Mouse (Mus musculus): ENCODE results near the gene Olfr1030. TPM values are rescaled to one million over a fixed set of nuclear protein-coding genes. Genes with fewer than 3 reads are reported as not detected.
"Not testable (repeated sequence)": the region's sequence is repeated elsewhere in the genome, so short reads cannot be mapped to it uniquely, and the experiment has no call there.

Olfr1030 gene
- total RNA-seq (2021), result not detected
- long read RNA-seq, experiment 1, result 0 reads
- long read RNA-seq, experiment 2, result 0 reads

DNA sequence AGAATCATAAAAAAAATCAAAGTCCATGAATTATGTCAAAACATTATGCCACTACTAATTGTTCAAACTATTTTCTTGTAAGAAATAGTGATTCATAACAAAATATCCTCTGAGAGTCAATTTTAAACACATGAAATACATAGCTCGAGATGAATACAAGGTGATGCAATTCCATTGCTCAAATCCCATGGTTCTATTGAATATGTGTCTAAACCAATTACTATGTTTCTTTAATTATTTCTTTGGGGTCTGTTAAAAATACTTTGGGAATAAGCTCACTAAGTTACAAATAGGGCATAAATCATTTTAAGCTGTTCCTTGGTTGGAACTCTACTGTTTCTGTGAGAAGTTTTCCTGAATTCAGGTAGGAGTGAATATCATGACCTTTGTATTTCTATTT, at the start of gene Olfr1030:
TSS of gene Olfr1030 (plus strand) at position 301 of the 400 bp plus-strand sequence.
- no peak for DNase-seq (ENCODE audit: low spot score in 2 of 2)

DNA sequence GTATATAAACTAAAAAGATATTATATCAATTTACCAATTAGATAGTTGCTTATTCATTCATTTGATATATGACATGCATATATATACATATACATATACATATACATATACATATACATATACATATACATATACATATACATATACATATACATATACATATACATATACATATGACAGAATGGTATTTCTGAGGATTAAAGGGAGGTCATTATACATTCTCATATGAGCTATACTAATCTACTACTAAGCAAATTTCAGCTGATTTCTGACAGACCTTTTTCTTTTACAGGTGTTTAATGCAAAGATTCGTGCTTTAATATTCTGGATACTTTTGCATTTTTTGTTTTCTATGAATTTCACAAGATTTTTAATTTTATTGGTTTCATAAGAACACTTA, 28.9 kb upstream of the Olfr1030 start, which contains the start of gene Olfr1028:
TSS of gene Olfr1028 (plus strand) at position 301 of the 400 bp plus-strand sequence.
- no peak for DNase-seq (ENCODE audit: low spot score in 2 of 2)

DNA sequence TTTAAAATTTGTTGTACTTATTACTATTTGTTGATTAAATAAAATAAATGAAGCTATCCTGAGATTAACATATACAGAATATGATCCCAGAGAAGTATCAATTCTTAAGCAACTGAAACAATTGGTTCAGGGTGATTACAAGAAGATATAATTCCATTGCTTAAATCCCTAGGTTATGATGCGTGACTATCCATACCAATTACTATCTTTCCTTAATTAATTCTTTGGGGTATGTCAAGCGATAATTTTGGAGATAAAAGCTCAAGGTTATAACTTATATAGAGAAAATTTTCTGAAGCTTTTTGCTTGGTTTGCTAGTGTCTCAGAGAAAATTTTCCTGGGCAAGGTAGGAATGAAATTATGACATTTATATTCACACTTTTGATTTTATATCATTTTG, 5.5 kb upstream of the Olfr1030 start, which contains the start of gene Olfr1029:
TSS of gene Olfr1029 (plus strand) at position 301 of the 400 bp plus-strand sequence.
- DNase-seq (ENCODE audit: low spot score in 2 of 2), result no peak

DNA sequence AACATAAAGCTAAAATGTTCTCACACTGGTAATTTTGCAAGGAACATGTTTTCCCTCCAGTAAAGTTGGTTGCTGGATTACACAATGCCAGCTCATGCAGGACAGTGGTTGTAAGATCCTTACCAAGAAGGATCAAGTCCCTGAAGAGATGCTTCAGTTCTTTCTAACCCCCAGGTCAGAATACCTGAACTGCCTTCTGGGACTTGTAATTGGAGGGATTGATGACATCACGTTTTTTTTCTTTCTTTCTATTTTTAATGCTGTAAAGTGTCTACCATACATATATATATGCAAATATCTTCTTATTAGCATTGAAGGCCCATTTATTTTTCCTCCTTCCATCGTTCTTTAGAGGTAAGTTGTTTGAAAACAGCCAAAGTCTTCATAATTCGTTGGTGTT, 10.9 kb downstream of the Olfr1030 start, which contains the start of gene Olfr1031:
TSS of gene Olfr1031 (plus strand) at position 301 of the 400 bp plus-strand sequence.
- DNase-seq (ENCODE audit: low spot score in 2 of 2), result no peak

DNA sequence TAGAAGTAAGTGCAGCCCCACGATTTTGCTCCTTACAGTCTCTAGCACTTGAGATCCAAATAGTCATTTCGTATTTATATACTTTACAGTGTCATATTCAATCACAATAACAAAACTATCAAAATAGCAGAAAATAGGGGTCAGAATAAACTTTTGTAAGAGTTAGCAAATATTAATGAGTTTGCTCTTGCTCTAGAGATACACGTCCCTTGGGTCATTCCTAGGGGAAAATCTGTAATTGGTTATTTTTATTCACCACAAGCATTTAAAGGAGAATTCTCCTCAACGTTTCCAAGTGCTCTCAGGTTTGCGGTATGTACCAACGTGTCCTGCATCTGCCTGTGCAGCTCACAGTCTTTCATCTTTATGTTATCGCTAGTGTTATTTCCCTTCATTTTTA, 26.2 kb downstream of the Olfr1030 start, which contains the start of gene Olfr1032:
TSS of gene Olfr1032 (plus strand) at position 301 of the 400 bp plus-strand sequence.
- no peak for DNase-seq (ENCODE audit: low spot score in 2 of 2)

DNA sequence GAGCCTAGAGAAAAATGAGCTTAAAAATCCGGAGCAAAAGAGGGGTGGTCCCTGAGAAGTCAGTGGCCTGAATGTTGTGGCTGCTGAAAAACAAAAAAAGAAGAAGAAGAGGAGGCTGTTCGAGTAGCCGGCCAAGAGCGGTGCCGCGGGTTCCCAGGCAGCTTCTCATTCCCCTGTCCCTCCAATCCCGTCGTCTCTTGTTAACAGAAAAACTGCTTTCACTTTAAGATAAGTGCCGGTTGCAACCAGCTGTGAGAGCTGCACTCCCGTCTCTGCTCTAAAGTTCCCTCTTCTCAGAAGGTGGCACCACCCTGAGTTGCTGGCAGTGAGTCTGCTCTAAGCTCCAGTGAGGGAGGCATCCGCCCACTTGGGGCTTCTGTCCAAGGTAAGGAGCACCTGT, 41.3 kb downstream of the Olfr1030 start, which contains the start of gene Olfr1033:
TSS of gene Olfr1033 (plus strand) at position 228 of the 400 bp plus-strand sequence.
- DNase-seq (ENCODE audit: low spot score in 2 of 2), result not testable (repeated sequence)

DNA sequence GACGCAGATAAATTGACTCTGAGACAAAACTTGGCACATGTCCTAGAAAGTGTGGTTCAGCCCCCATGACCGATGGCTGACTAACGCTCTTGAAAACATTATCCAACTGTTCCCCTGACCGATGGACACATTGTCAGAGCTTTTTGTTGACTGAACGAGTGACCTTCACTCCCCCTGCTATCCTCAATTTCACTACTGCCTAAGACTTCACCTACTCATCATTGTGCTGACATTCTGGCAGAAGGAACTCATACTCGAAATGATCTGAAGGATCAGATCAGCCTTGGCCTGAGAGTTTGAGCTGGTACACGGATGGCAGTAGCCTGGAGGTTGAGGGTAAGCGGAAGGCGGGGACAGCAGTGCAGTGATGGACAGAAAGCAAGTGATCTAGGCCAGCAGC, 42.4 kb downstream of the Olfr1030 start:
- not testable (repeated sequence) for DNase-seq (ENCODE audit: low spot score in 2 of 2)

Other genes starting within 250 kb of the Olfr1030 start
- gene Olfr1012, start 216.5 kb upstream of the Olfr1030 start, total RNA-seq (2021), result not detected
- gene Olfr1013, start 212.2 kb upstream of the Olfr1030 start, total RNA-seq (2021), result not detected
- not detected for gene Olfr1014, start 206.6 kb upstream of the Olfr1030 start, total RNA-seq (2021)
- gene Olfr1015, start 197.3 kb upstream of the Olfr1030 start, total RNA-seq (2021), result not detected
- gene Olfr1016, start 176.7 kb upstream of the Olfr1030 start, total RNA-seq (2021), result not detected
- gene Olfr1018, start 160.8 kb upstream of the Olfr1030 start, total RNA-seq (2021), result not detected
- gene Olfr1019, start 133.8 kb upstream of the Olfr1030 start, total RNA-seq (2021), result not detected
- not detected for gene Olfr1020, start 132.2 kb upstream of the Olfr1030 start, total RNA-seq (2021)
- not detected for gene Olfr1022, start 110.7 kb upstream of the Olfr1030 start, total RNA-seq (2021)
- gene Olfr1023, start 93.6 kb upstream of the Olfr1030 start, total RNA-seq (2021), result not detected
- gene Olfr1024, start 74.2 kb upstream of the Olfr1030 start, total RNA-seq (2021), result not detected
- gene Olfr1025-ps1, start 64.1 kb upstream of the Olfr1030 start, total RNA-seq (2021), result not detected
- gene Olfr1026, start 57.7 kb upstream of the Olfr1030 start, total RNA-seq (2021), result not detected
- gene Olfr1028, start 28.8 kb upstream of the Olfr1030 start, total RNA-seq (2021), result not detected
- not detected for gene Olfr1029, start 5.4 kb upstream of the Olfr1030 start, total RNA-seq (2021)
- not detected for gene Olfr1031, start 11.0 kb downstream of the Olfr1030 start, total RNA-seq (2021)
- not detected for gene Olfr1032, start 26.3 kb downstream of the Olfr1030 start, total RNA-seq (2021)
- gene Olfr1033, start 41.4 kb downstream of the Olfr1030 start, total RNA-seq (2021), result 1 to 10 TPM; 3.2 to 6.0 TPM
- gene Olfr1034, start 66.6 kb downstream of the Olfr1030 start, total RNA-seq (2021), result under 1 TPM; 0.11 to 0.31 TPM
- gene Olfr1036, start 94.7 kb downstream of the Olfr1030 start, total RNA-seq (2021), result not detected
- not detected for gene Olfr1037, start 108.1 kb downstream of the Olfr1030 start, total RNA-seq (2021)
- gene Olfr1039, start 156.7 kb downstream of the Olfr1030 start, total RNA-seq (2021), result not detected
- gene Olfr1040, start 167.5 kb downstream of the Olfr1030 start, total RNA-seq (2021), result not detected
- not detected for gene Olfr1042, start 182.6 kb downstream of the Olfr1030 start, total RNA-seq (2021)
- not detected for gene Olfr1043, start 188.2 kb downstream of the Olfr1030 start, total RNA-seq (2021)
- gene Olfr1044, start 198.5 kb downstream of the Olfr1030 start, total RNA-seq (2021), result not detected
- gene Olfr52, start 206.4 kb downstream of the Olfr1030 start, total RNA-seq (2021), result not detected
- not detected for gene Olfr1045, start 223.7 kb downstream of the Olfr1030 start, total RNA-seq (2021)
- gene Olfr1046, start 240.0 kb downstream of the Olfr1030 start, total RNA-seq (2021), result not detected

Data from adrenal gland, postnatal 4 days (tissue).